Mouse (Mus musculus) monocyte, adult 59 days (primary cell): ENCODE data around the gene Gm4553. TPM values are rescaled to one million over a fixed set of nuclear protein-coding genes. Genes with fewer than 3 reads are reported as not detected.

Source experiments
- total RNA-seq, 2 experiments: library from RNA; stranded (reverse); gene quantifications; one replicate each; pipeline ENCODE4 v1.2.4; 2023

The Gm4553 gene
- total RNA-seq: not detected

GRCm38 (mm10) chr7:142165639-142166038, at the start of gene Gm4553:
TSS of gene Gm4553 (minus strand) at chr7:142165739.

DNA sequence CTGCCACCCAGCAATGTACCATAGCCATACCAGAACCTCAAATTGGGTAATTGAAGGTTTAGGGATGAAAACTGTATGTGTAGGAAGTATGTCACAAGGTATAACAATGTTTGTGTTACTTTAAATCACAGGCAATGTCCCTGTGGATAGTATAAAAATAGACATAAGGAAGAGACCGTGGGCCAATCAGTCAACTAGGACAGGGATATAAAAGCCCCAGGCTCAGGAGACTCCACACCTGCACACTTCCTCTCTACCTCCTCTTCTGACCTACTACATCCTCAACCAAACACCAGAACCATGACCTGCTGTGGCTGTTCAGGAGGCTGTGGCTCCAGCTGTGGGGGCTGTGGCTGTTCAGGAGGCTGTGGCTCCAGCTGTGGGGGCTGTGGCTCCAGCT, 46.0 kb upstream of the Gm4553 start, which contains the start of gene Gm7579:
Gene Gm7579, plus strand, starts transcription at position 301 of the 400 bp plus-strand sequence.

GRCm38 (mm10) chr7:142201064-142201463, 35.5 kb upstream of the Gm4553 start, which contains the start of gene Krtap5-3:
TSS of gene Krtap5-3 (plus strand) at chr7:142201364.

DNA sequence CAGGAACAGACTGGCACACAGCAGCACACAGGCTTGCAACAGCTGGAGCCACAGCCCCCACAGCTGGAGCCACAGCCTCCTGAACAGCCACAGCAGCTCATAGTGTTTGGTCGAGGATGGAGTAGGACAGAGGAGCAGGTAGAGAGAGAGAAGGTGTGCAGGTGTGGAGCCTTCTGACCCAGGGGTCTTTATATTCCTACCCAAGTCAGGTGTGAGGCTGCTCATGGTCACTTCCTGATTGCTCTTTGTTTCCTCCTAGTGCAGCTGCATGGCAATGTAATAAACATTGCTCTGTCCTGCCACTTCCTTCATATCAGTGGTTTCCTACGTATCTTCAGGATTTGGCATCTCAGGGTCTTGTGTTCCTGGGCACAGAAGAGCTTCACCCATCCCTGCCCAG, 24.8 kb upstream of the Gm4553 start, which contains the start of gene Gm10153:
Gene Gm10153, minus strand, starts transcription at position 101 of the 400 bp plus-strand sequence.

GRCm38 (mm10) chr7:142175905-142176304, 10.4 kb upstream of the Gm4553 start, which contains the start of gene Krtap5-2:
TSS of gene Krtap5-2 (minus strand) at chr7:142176005.

DNA sequence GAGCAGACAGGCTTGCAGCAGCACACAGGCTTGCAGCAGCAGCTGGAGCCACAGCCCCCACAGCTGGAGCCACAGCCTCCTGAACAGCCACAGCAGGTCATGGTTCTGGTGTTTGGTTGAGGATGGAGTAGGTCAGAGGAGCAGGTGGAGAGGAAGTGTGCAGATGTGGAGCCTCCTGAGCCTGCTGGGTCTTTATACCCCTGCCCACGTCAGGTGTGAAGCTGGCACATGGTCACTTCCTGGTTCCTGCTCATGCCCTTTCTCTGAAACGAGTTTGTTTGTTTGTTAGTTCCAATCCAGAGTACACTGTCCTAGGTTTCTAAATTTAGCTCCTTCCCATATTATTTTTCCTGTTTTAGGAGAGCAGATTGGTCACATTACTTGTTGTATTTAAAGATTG, 8.5 kb downstream of the Gm4553 start, which contains the start of gene Gm29735:
Gene Gm29735, minus strand, starts transcription at position 101 of the 400 bp plus-strand sequence.

GRCm38 (mm10) chr7:142144507-142144906, 21.0 kb downstream of the Gm4553 start, which contains the start of gene Gm45337:
TSS of gene Gm45337 (minus strand) at chr7:142144607.

DNA sequence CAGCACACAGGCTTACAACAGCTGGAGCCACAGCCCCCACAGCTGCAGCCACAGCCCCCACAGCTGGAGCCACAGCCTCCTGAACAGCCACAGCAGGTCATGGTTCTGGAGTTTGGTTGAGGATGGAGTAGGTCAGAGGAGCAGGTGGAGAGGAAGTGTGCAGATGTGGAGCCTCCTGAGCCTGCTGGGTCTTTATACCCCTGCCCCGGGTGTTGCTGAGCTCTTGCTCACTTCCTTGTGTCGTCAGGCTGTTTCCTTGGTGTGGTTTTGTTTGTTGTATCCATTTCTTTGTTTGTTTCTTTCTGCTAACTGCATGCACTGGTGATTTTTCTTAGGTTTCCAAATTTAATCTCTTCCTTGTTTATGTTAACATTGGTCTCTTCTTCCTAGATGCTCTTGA, 29.6 kb downstream of the Gm4553 start, which contains the start of gene Gm39115:
Gene Gm39115, minus strand, starts transcription at position 101 of the 400 bp plus-strand sequence.

DNA sequence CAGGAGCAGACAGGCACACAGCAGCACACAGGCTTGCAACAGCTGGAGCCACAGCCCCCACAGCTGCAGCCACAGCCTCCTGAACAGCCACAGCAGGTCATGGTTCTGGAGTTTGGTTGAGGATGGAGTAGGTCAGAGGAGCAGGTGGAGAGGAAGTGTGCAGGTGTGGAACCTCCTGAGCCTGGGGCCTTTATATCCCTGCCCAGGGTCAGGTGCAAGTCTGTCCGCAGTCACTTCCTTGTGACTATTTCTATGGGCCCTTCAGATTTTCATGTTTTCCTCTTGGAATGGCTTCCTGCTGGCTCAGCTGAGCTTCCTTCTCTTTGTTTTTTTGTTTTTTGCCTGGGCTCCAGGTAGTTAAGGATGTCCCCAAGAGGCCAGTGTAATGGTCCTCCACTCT, 44.9 kb downstream of the Gm4553 start, which contains the start of gene Gm45618:
Gene Gm45618, minus strand, starts transcription at position 101 of the 400 bp plus-strand sequence.

Other genes with a start within 250 kb of the Gm4553 start
- 10 to 100 TPM; 56.4 to 60.9 TPM for gene Tollip, start 247.2 kb downstream of the Gm4553 start, total RNA-seq
- not detected for gene Brsk2, start 216.0 kb downstream of the Gm4553 start, total RNA-seq
- gene Mob2, start 104.7 kb downstream of the Gm4553 start, total RNA-seq: 10 to 100 TPM; 33.7 to 38.0 TPM
- gene Dusp8, start 69.9 kb downstream of the Gm4553 start, total RNA-seq: 1 to 10 TPM; 1.2 to 2.1 TPM
- not detected for gene Gm45618, start 45.0 kb downstream of the Gm4553 start, total RNA-seq
- gene Gm39115, start 29.7 kb downstream of the Gm4553 start, total RNA-seq: not detected
- gene Gm45337, start 21.1 kb downstream of the Gm4553 start, total RNA-seq: not detected
- gene Gm29735, start 8.6 kb downstream of the Gm4553 start, total RNA-seq: not detected
- gene Krtap5-2, start 10.3 kb upstream of the Gm4553 start, total RNA-seq: not detected
- gene Gm10153, start 24.6 kb upstream of the Gm4553 start, total RNA-seq: not detected
- not detected for gene Krtap5-3, start 35.6 kb upstream of the Gm4553 start, total RNA-seq
- not detected for gene Gm7579, start 46.1 kb upstream of the Gm4553 start, total RNA-seq
- not detected for gene Krtap5-5, start 64.2 kb upstream of the Gm4553 start, total RNA-seq
- gene Gm40460, start 75.3 kb upstream of the Gm4553 start, total RNA-seq: not detected
- not detected for gene Gm2431, start 92.6 kb upstream of the Gm4553 start, total RNA-seq
- not detected for gene Gm4559, start 108.6 kb upstream of the Gm4553 start, total RNA-seq
- not detected for gene Krtap5-1, start 131.4 kb upstream of the Gm4553 start, total RNA-seq
- gene Krtap5-4, start 137.8 kb upstream of the Gm4553 start, total RNA-seq: not detected
- 10 to 100 TPM in 1 of 2 experiments, 1 to 10 TPM in 1; 8.6 to 10.3 TPM for gene Ifitm10, start 208.0 kb upstream of the Gm4553 start, total RNA-seq
- gene Gm49369, start 216.9 kb upstream of the Gm4553 start, total RNA-seq: not detected
- 100 to 1,000 TPM; 587 to 608 TPM for gene Ctsd, start 222.3 kb upstream of the Gm4553 start, total RNA-seq